Mouse (Mus musculus) forebrain, postnatal 0 days (tissue): ENCODE data around the gene Btbd9. TPM values are rescaled to one million over a fixed set of nuclear protein-coding genes. Genes with fewer than 3 reads are reported as not detected.
A peak's percentile ranks its signal among the peaks of the same experiment; 100 is the strongest.

Experiments
- ATAC-seq: fragments of 200-750 bp; cut with Nextera tagmentation; 2 replicates; pipeline ENCODE4 v1.8.0; 2017; ENCODE audit warnings: mild to moderate bottlenecking, moderate library complexity
- DNase-seq: peaks from one replicate; pipeline ENCODE4 v3.0.0-alpha.2; 2015
- H3K27ac ChIP-seq: fragments of 300-500 bp; sonication (generic); 2 replicates; pipeline ENCODE4 v1.5.1; 2014; ENCODE audit warnings: low read depth, mild to moderate bottlenecking, antibody characterized with exemption, low read length, moderate library complexity, mixed read lengths
- H3K27me3 ChIP-seq: fragments of 300-500 bp; sonication (generic); 2 replicates; pipeline ENCODE4 v1.6.1; 2014; ENCODE audit warnings: mild to moderate bottlenecking, low read length, mixed read lengths; ENCODE audit not compliant: insufficient read depth
- H3K36me3 ChIP-seq: fragments of 300-500 bp; sonication (generic); 2 replicates; pipeline ENCODE4 v1.6.1; 2014; ENCODE audit warnings: mild to moderate bottlenecking, moderate library complexity; ENCODE audit not compliant: insufficient read depth
- H3K4me1 ChIP-seq: fragments of 300-500 bp; sonication (generic); 2 replicates; pipeline ENCODE4 v1.6.1; 2014; ENCODE audit warnings: antibody characterized with exemption; ENCODE audit not compliant: insufficient read depth
- H3K4me2 ChIP-seq: fragments of 300-500 bp; sonication (generic); 2 replicates; pipeline ENCODE4 v1.6.1; 2014; ENCODE audit warnings: low read depth, mild to moderate bottlenecking, moderate library complexity
- H3K4me3 ChIP-seq: fragments of 300-500 bp; sonication (generic); 2 replicates; pipeline ENCODE4 v1.5.1; 2014; ENCODE audit warnings: low read depth, low read length, mixed read lengths
- H3K9ac ChIP-seq: fragments of 300-500 bp; sonication (generic); 2 replicates; pipeline ENCODE4 v1.6.1; 2014; ENCODE audit warnings: mild to moderate bottlenecking
- H3K9me3 ChIP-seq: fragments of 300-500 bp; sonication (generic); 2 replicates; pipeline ENCODE4 v1.6.1; 2016; ENCODE audit warnings: low read length
- CTCF ChIP-seq: sonication (generic); IDR thresholded peaks from 2 replicates; pipeline ENCODE4 v1.5.1; 2016; ENCODE audit warnings: antibody characterized with exemption, control low read depth, low read depth
- WGBS: fragments of 180-500 bp; shearing (Covaris S2); extraction: QIAGEN DNeasy Blood & Tissue Kit; methylation state at CpG from one replicate; pipeline ENCODE4 v1.1.7; 2014; 5-methylcytosine and 5-hydroxymethylcytosine counted together
- polyA plus RNA-seq: library from polyadenylated mRNA; unstranded; fragments of >200 nt; fragmentation: Nextera tagmentation; extraction: Ambion mirVana; gene quantifications from 2 replicates; pipeline ENCODE4 v1.2.1, GENCODE M21; 2015
- total RNA-seq: library from RNA; depleted of rRNA; stranded (reverse); fragments of >200 nt; gene quantifications from 2 replicates; pipeline ENCODE4 v1.2.3, GENCODE M21; 2014

Btbd9 gene
- total and polyA plus RNA-seq, 2 experiments from 2014 or later, result 63.6 to 149 TPM

GRCm38 (mm10) chr17:30438786-30439185, 137.5 kb downstream of the Btbd9 start:
- Histone ChIP-seq H3K4me1 (peaks cover 17% of the 10 kb centered on the region), H3K27me3 (no peaks in the 10 kb centered on the region), H3K27ac (no peak overlapping the region), H3K9ac (no peak overlapping the region), H3K9me3 (no peaks in the 10 kb centered on the region), H3K4me3 (no peak overlapping the region), H3K4me2 (no peak overlapping the region), H3K36me3 (no peaks in the 10 kb centered on the region)
- ATAC-seq (no peak), DNase-seq (no peak)
- TF ChIP-seq CTCF, result no peak
- 93% methylated on average over 4 of the region's 4 CpGs for WGBS

GRCm38 (mm10) chr17:30436021-30436461, 140.2 kb downstream of the Btbd9 start:
- Histone ChIP-seq H3K9ac (no peak overlapping the region), H3K4me2 (no peak overlapping the region), H3K27ac (no peak overlapping the region), H3K27me3 (no peaks in the 10 kb centered on the region), H3K36me3 (no peaks in the 10 kb centered on the region), H3K4me1 (peaks cover 14% of the 10 kb centered on the region; the same call in 1 of the 2 replicates), H3K4me3 (no peak overlapping the region), H3K9me3 (no peaks in the 10 kb centered on the region)
- DNase-seq (no peak), ATAC-seq (peak; percentile 29; the same call in 1 of the 2 replicates)
- TF ChIP-seq CTCF, result no peak
- 29% methylated on average over 5 of the region's 5 CpGs for WGBS

GRCm38 (mm10) chr17:30435478-30435877, 140.8 kb downstream of the Btbd9 start:
- Histone ChIP-seq H3K9me3 (no peaks in the 10 kb centered on the region), H3K27ac (no peak overlapping the region), H3K27me3 (no peaks in the 10 kb centered on the region), H3K4me3 (no peak overlapping the region), H3K4me2 (no peak overlapping the region), H3K36me3 (no peaks in the 10 kb centered on the region), H3K9ac (0 out of 2 replicates have a peak overlapping the region, but pooled peaks have one; percentile 6), H3K4me1 (peaks cover 14% of the 10 kb centered on the region; the same call in 1 of the 2 replicates)
- WGBS, result 24% methylated on average over 7 of the region's 7 CpGs
- peak; percentile 42; the same call in 1 of the 2 replicates for ATAC-seq
- no peak for TF ChIP-seq CTCF
- DNase-seq, result no peak

- WGBS, result 76% methylated on average over 10 of the region's 10 CpGs
- Histone ChIP-seq H3K27ac (no peak overlapping the region), H3K9ac (no peak overlapping the region), H3K4me3 (no peak overlapping the region), H3K4me2 (no peak overlapping the region), H3K36me3 (no peaks in the 10 kb centered on the region), H3K9me3 (no peaks in the 10 kb centered on the region), H3K4me1 (peaks cover 14% of the 10 kb centered on the region; the same call in 1 of the 2 replicates), H3K27me3 (no peaks in the 10 kb centered on the region)
- ATAC-seq (no peak), DNase-seq (no peak)
- no peak for TF ChIP-seq CTCF
These were observed 144.2 kb downstream of the Btbd9 start for GRCm38 (mm10) chr17:30432094-30432493.

GRCm38 (mm10) chr17:30430961-30431640, 145.2 kb downstream of the Btbd9 start:
- no peak for TF ChIP-seq CTCF
- DNase-seq, result no peak
- no peak overlapping the region for H3K4me3 ChIP-seq
- no peak for ATAC-seq
- H3K27me3 ChIP-seq, result no peaks in the 10 kb centered on the region
- H3K9ac ChIP-seq, result no peak overlapping the region
- H3K4me1 ChIP-seq, result peaks cover 10% of the 10 kb centered on the region; the same call in 1 of the 2 replicates
- no peaks in the 10 kb centered on the region for H3K36me3 ChIP-seq
- no peak overlapping the region for H3K4me2 ChIP-seq
- WGBS, result 80% methylated on average over 10 of the region's 10 CpGs
- H3K9me3 ChIP-seq, result no peaks in the 10 kb centered on the region
- H3K27ac ChIP-seq, result no peak overlapping the region

- no peak overlapping the region for H3K4me3 ChIP-seq
- no peak for TF ChIP-seq CTCF
- H3K36me3 ChIP-seq, result no peaks in the 10 kb centered on the region
- WGBS, result 72% methylated on average over 9 of the region's 9 CpGs
- no peaks in the 10 kb centered on the region for H3K27me3 ChIP-seq
- DNase-seq (peak; percentile 32), ATAC-seq (no peak)
- no peaks in the 10 kb centered on the region for H3K4me1 ChIP-seq
- no peak overlapping the region for H3K4me2 ChIP-seq
- no peak overlapping the region for H3K27ac ChIP-seq
- no peak overlapping the region for H3K9ac ChIP-seq
- no peaks in the 10 kb centered on the region for H3K9me3 ChIP-seq
These were observed 147.6 kb downstream of the Btbd9 start for GRCm38 (mm10) chr17:30428661-30429060.

GRCm38 (mm10) chr17:30423256-30423852, 152.9 kb downstream of the Btbd9 start:
- DNase-seq (no peak), ATAC-seq (no peak)
- Histone ChIP-seq H3K9ac (no peak overlapping the region), H3K27me3 (no peaks in the 10 kb centered on the region), H3K27ac (no peak overlapping the region), H3K4me1 (no peaks in the 10 kb centered on the region), H3K36me3 (no peaks in the 10 kb centered on the region), H3K9me3 (no peaks in the 10 kb centered on the region), H3K4me3 (no peak overlapping the region), H3K4me2 (no peak overlapping the region)
- no peak for TF ChIP-seq CTCF
- 73% methylated on average over 4 of the region's 4 CpGs for WGBS
